Mouse (Mus musculus): ENCODE measurements around the gene Stx8.

The Stx8 gene

GRCm38 (mm10) chr11:68228941-68229665 is 263.1 kb downstream of the Stx8 start:
- DNase-seq (ENCODE audit: low spot score) = no peak

DNA sequence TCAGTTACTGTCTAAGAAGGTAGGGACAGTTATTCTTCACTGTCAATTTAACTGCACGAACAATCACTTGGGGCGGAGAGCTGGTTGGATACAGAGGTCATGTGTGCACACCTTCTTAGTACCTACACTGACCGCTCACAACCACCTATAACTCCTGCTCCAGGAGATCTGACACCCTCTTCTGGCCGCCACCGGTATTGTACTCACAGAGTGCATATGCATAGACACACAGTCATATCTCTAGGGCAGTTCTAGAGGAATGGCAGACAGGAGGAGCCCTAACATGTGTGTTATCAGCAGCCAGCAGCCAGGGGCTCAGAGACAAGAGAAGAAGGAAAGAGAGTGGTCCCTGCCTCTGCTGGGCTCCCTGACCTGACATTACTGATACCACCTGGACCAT is 265.6 kb downstream of the Stx8 start:
- DNase-seq (ENCODE audit: low spot score) = no peak

GRCm38 (mm10) chr11:68233469-68233965 is 267.5 kb downstream of the Stx8 start:
- no peak for DNase-seq (ENCODE audit: low spot score)

DNA sequence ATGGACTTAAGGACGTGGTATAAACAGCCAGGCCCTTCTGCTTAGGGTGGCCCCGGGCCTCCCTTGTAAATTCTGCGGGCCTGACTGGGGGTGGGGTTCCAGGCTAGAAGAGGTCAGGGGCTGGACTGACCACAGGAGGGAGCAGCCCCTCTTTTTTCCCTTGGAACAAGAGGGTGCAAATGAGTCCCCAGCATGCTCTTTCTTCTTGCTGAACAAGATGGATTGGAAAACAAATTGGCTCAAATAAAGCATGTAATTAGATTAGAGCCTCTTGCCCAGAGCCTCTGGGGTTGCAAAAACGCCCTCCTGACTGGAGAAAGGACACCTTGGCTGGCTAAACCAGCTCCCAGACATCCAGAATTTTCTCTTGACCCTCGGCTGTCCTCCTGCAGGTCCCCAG is 273.8 kb downstream of the Stx8 start:
- no peak for DNase-seq (ENCODE audit: low spot score)

- no peak for DNase-seq (ENCODE audit: low spot score)
These were observed 278.4 kb downstream of the Stx8 start for GRCm38 (mm10) chr11:68244254-68244991.

DNA sequence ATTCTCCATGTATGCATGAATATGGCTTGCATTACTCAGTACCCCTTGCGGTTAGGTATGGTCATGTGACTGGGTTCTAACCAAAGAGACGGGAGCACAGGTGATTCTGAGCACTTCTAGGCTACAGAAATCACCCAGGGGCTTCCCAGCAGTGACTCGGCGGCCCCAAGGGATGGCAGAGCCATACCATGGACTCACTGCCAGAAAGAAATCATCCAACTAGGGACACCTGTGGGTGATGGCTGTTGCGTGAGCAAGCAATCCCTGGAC is 278.9 kb downstream of the Stx8 start:
- no peak for DNase-seq (ENCODE audit: low spot score)

- no peak for DNase-seq (ENCODE audit: low spot score)
These were observed 281.9 kb downstream of the Stx8 start for GRCm38 (mm10) chr11:68247897-68248296.

DNA sequence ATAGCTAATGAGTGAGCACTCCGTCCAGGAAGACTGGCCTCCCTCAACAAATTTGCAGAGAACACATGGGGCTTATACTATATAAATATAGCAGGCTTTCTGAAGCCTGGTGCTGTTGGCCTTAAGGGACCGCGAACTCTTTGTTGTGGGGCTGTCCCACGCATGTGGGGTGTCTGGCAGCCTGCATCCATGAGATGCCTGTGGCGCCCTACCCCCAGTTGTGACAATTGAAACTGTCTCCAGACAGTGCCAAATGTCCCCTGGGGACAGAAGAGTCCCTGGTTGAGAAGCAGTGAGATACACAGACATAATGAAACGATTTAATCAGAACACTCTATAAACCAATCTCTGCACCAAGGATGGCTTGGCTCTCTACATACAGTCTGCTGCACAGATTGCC is 284.1 kb downstream of the Stx8 start:
- no peak for DNase-seq (ENCODE audit: low spot score)

DNA sequence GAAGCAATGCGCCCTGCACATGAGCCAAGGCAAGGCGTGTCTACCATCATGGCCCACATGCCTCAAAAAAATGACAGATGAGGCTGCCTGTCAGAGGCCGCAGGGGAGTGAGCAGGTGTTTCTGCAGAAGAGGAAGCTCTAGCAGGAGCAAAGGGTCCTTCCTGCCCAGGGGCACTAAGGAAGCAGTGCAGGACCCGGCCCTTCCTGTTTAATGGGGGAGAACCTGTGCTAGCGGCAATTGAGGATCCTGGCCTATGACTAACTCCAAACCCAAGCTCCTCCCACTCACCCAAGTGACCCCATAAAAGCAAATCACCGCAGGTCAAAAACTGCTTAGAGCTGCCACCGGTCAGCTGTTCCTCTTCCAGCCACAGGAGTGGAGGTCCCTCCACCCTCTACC is 287.5 kb downstream of the Stx8 start:
- DNase-seq (ENCODE audit: low spot score) = no peak
